Comparison of ENCODE assay signal across 15 mouse cellular contexts in the genomic region with DNA sequence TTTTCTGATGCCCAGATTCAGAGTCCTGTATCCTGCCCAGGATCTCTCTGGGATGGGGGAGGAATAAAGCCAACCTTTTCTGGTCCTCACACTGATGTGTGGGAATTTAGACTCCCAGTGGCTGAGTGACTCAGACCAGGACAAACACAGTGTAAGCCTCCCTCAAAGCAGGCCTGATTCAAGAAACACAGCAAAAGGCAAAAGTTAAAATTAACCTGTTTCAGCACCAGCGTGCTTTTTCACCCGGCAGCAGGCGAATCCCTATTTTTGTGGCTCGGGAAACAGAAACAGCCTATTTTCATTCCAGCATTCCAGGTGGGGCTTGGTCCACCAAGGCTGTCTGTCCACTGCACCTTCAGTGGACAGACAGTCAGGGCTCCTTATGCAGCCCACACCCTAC.
A peak's percentile ranks its signal among the peaks of the same experiment; 100 is the strongest.
DNase-seq lines count a peak whose midpoint lies in the region; ATAC-seq lines count a peak whose summit lies in the region.
"Had no signal": no experiment of that assay in that cellular context is flagged by ENCODE, and none has a peak within 500 bp of the region (broad histone marks: within the 10 kb centered on the region; RNA-seq: fewer than 3 reads in every experiment).

No protein-coding gene starts in this region.

- no peak for ATAC-seq in erythroid progenitor cell, adult 5-6 weeks (replicated peaks; ENCODE audit: low FRiP score, poor library complexity, severe bottlenecking)
- ATAC-seq: activated CD4-positive, CD25-positive, alpha-beta regulatory T cell, adult 4 months; forebrain, postnatal 0 days; Patski had no signal

- DNase-seq in frontal cortex, adult 2 months (ENCODE audit: extremely low spot score in 1 of 2, low spot score in 1 of 2): peak; percentile 63 to 72
- no peak for DNase-seq in frontal cortex, postnatal 10 days (ENCODE audit: low spot score in 2 of 2)
- DNase-seq in left cerebral cortex, postnatal 25 days (ENCODE audit: low spot score in 2 of 2): peak; percentile 48 to 88
- DNase-seq in left cerebral cortex, postnatal 4 days: no peak
- peak; percentile 84 for DNase-seq in brain, adult 2 months (ENCODE audit: low read depth, low spot score)
- DNase-seq in left cerebral cortex, postnatal 36 days (ENCODE audit: low spot score in 2 of 2): peak; percentile 51 to 63
- DNase-seq: adrenal gland, postnatal 14 days; cerebellum, adult 2 months; cerebellum, postnatal 14 days; forebrain, postnatal 0 days; gastrocnemius, postnatal 14 days; heart, adult 2 months had no signal

- intact Hi-C loops in left cerebral cortex, postnatal 25 days (cut with DNase I): loop anchor here (5.0 kb wide), 1 partner anchor 80 kb away; no protein-coding TSS in a partner anchor
- intact Hi-C loops in left cerebral cortex, postnatal 4 days (cut with DNase I): no loop called here
- intact Hi-C loops in left cerebral cortex, postnatal 36 days (cut with DNase I): no loop called here

Comparison
In these comparisons a context has a peak if more than half of its experiments do, and no peak if none do; other contexts are left out.
1. DNase-seq: peak in frontal cortex, adult 2 months (2 of 2), left cerebral cortex, postnatal 25 days (2 of 2), brain, adult 2 months (single experiment) and left cerebral cortex, postnatal 36 days (2 of 2); none in frontal cortex, postnatal 10 days (0 of 2) and left cerebral cortex, postnatal 4 days (single experiment).